Mouse (Mus musculus): Measurements from ENCODE around the gene Sh3bp2.

DNA sequence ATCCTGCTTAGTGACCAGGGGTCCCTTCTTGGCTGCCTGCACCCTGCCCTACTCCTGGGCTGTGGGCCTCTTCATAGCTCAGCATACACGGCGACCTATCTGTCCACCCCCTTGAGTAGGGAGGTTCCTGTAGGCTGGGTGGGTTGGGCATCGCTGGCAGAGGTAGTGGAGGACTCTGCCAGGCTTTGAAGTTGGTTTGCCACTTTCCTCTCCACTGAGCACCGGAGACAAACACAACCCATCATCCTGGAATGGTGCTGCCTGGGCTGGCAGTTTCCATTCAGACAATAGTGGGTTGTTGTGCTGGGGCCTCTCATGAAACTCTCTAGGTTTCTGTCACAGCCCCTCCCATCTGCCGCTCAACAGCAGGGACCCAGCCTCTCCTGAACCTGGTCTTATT is 4.5 kb downstream of the Sh3bp2 start:
- TF ChIP-seq POLR2A (IDR thresholded peaks at IDR 0.05; ENCODE audit: control insufficient read depth, extremely low read depth, insufficient read depth, low read length, poor library complexity) (no peak), CTCF (IDR thresholded peaks at IDR 0.05; ENCODE audit: borderline replicate concordance, control insufficient read depth, extremely low read depth, insufficient read depth, low read length, poor library complexity) (no peak)

Measured in thymus, adult 2 months (tissue).